Mouse (Mus musculus) neural tube, embryonic 10.5 days (tissue): ENCODE measurements around the gene Tm7sf3.
"Not testable (repeated sequence)": the region's sequence is repeated elsewhere in the genome, so short reads cannot be mapped to it uniquely, and the experiment has no call there.

Source experiments
- DNase-seq: peaks from one replicate; pipeline ENCODE4 v3.0.0-alpha.2; 2017; ENCODE audit warnings: low spot score; ENCODE audit errors: extremely low spot score

The Tm7sf3 gene

DNA sequence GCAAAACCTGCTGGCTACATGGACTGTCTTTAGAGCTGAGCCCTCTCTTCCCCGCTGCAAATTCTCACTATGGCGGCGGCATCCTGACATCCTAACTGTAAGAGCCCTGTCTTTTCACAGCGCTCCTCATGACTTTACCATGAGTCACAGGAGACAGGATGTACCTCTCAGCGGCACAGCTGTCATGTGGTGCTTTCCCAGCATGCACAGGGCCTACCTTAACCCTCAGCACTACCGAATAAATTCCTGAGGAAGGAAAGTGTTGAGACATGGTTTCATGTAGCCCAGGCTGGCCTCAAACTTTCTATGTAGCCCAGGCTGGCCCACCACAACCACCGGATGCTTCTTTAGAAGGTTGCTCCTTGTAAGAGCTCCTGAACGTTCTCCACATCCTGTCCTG, 26.7 kb downstream of the Tm7sf3 start:
- no peak for DNase-seq

DNA sequence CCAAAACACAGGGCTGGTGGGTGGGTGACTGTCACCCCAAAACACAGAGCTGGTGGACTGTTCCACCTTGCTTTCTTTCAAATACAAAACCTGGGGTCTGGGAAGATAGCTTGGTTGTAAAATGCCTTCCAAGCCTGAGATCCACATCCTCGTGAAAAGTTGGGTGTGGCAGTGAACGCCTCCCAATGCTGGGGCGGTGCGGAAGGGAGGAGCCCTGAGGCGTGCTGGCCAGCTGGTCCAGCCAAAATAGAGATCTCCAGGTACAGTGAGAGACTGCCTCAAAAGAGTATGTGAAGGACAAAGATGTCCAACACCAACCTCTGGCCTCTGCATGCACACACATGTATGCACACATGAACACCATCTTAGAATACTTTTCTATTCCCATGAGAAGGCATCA, 28.1 kb downstream of the Tm7sf3 start:
- no peak for DNase-seq

DNA sequence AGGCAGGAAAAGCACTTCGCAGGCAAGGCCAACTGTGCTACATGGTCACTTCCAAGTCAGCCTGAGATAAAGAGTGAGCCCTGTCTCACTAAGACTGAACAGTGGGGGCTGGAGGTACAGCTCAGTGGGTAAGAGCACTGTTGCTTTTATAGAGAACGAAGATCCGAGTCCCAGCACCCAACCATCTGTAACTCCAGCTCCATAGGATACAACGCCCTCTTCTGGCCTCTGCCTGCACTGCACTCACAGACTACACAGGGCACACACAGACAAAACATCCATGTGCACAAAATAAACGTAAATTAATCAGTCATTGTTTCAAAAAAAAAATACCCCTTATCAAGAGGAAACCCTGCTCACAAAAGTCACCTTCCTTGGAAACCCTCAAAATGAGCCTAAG, 28.7 kb downstream of the Tm7sf3 start:
- DNase-seq = no peak

DNA sequence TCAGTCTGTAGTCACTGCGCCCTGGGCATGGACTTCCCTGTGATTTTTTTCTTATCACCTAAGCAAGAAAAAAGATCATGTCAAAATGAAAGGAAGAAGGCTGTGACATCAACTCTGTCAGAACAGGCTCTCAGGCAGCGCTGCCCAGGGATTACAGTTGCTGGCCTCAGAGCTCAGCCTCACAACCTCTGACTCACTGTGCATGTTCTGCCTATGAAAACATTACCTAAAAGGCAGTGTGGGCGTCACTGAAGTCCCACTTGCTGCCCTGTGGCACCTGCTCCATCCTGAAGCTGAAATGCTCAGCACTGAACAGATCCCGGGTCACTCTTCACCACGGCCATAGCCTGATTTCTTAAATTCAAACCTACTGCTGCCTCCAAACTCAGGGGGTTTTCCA, 29.9 kb downstream of the Tm7sf3 start:
- DNase-seq = no peak

DNA sequence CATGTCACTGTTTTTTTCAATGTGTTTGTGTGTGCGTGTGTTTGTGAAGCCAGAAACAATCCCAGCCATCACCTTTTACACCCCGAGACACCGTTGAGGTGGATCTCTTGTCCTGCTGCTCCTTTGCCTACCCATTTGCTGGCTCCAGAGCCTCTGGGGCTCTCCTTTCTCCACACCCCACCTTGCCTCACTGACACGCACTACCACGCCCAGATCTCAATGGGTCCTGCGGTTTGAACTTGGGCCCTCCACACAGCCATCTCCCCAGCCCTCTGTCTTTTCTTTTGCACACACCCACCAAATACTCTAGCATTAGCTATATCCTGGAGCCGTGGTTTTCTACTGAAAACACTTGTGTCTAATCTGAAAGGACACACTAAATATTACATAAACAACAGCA, 30.7 kb downstream of the Tm7sf3 start:
- DNase-seq = no peak

DNA sequence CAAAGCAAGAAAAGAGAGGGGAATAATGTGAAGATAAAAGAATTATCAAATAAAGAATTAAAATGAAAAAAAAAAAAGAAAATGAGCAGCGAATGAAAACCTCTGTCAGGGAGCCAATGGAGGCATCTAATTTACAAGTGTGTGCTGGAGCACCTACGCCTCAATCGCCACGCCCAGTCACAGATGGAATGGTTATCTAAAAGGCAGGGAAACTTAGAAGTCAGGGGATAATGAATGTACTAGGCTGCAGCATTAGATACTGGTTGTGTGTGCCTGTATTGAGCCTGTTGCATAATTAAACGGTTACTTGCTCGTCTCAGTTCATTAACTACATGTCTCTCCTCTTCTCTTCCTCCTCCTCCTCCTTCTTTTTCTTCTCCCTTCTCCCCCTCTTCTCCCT, 31.2 kb downstream of the Tm7sf3 start:
- no peak for DNase-seq

DNA sequence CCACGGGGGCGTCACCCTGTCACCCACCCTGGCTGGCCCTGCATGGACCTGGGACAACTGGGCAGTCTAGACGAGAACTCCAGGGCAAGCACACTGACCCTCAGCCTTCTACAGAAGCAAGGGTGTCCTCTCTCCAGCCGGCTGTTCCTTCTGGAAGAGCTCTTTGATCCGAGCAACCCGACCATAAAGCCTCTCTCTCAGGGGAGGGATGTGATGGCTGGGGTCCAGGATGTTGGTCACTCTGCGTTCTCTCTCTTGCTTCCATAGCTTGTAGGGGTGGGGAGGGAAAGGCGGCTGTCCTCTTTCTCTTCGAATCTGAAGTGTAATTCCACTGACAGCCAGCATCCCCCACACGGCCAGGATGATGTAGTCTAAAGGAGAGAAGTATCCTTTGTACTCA, 39.0 kb downstream of the Tm7sf3 start:
- DNase-seq = no peak

DNA sequence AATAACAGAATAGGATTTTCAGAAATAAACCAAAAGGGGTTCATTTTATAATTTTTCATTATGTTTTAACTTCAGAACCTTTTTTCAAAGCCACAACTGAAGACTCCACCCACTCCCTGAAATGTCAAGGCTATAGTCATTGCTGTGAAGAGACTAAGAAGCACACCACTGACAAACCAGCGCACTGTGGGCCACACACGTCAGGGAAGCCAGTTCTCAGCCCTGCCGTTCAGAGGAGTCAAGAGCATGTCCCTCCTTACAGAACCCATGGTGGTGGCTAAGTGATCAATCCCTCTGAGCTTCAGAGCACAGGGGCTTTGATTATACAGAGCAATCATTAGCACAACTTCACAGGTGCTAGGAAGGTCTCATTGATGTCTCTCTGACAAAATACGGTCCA, 40.0 kb downstream of the Tm7sf3 start:
- DNase-seq = no peak

DNA sequence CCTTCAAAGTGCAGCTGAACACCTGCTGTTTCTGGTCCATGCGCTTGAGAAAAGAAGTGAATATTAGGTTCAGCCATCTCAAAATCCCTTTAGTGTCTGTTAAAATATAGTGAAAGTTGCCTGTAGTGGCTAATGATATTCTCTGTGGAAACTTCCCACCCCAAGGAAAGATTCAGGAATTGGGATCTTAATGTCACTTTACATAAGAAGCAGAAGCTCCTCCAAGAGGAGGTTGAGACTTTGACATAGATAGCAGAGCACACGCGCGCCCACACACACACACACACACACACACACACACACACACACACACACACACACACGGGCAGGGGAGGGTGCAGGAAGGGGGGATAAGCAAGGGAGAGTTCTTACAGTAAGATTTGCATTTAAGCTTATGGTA, 57.5 kb downstream of the Tm7sf3 start:
- no peak for DNase-seq

DNA sequence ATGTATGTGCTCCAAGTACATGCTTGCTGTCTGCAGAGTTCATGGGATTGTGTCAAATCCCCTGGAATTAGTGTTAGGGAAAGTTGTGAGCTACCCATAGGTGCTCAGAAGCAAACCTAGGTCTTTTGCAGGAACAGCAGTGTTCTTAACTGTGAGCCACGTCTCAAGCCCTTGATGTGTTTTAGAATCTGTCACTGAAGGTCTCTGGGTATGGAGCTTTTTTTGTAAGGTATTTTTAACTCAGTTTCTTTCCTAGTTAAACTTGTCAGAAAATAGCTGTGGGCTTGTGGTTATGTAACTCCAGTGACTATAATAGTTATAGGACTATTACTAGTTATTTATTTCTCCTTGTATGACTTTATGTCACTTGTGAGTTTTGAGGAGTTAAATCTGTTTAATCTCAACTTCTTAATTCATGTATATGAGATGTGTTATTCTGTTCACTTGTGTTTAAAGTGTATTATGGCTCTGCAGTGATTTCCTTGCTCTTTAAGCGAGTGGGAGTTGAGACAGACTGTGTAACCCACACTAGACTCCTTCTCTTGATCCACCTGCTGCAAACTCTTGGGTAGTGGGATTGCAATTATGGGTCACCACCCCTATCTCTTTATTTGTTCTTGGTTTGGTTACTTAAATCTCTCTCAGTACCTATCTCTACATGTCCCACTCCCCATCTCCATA, 59.1 kb downstream of the Tm7sf3 start:
- no peak for DNase-seq

DNA sequence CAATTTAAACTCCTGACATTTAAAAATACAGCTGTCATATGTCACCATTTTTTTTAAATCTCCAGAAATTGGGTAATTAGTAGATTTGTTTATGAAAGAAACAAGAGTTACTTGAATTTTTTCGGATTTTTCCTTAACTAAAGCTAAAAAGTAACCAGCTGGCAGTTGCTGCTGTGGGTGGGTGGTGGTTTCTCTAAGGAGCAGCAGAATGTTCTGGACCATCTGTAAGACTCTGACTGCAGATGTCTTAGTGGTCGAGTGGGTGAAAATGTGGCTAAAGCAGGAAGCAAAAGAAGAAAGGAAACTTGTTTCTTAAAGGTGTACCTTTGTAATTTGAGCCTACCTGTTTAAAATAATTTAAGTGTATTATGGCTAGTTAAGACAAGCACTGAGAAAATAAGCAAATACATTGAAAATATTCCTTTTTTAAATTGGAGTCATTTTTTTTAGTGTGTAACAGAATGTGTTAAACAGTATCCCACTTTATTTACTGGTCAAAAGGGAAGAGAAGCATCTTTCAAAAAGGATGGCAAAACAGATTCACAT, 62.2 kb downstream of the Tm7sf3 start:
- no peak for DNase-seq

DNA sequence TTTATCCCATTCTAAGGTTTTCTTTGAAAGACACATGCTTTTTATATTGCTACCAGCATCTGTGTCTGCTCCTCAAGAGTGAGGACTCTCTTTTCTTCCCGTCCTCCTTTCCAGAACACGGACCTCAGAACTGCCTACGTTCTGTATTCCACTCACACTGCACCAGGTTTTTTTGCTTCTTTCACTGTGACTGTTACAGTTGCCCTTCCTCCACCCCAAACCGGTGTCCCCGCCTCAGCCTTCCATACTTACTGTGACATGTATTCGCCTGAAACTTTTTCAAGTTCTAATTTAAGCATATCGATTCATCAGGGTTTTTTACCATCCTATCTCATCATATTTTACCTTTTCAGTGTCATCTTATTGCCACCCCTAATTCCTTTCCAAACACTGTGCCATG, 64.0 kb downstream of the Tm7sf3 start:
- DNase-seq = no peak

DNA sequence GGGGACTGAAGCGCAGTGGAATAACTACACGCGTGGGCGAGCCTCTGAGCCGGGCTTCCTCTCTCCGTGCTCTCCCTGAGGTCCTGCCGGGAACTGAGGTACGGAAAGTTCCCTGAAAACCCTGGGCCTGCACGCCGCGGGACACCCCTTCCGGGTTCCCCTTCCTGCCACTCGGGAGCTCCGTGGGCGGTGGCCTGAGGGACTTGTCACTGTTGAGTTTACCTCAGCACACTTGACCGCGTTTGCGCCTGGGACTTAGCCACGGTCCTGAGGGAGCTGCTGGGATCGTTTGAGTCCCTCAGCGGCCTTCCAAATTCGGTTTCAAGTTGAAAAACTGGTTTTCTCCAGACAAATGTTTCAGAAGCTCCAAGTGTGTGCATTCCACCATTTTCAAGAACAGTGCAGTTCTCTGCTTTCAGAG, 64.5 kb downstream of the Tm7sf3 start:
- no peak for DNase-seq

DNA sequence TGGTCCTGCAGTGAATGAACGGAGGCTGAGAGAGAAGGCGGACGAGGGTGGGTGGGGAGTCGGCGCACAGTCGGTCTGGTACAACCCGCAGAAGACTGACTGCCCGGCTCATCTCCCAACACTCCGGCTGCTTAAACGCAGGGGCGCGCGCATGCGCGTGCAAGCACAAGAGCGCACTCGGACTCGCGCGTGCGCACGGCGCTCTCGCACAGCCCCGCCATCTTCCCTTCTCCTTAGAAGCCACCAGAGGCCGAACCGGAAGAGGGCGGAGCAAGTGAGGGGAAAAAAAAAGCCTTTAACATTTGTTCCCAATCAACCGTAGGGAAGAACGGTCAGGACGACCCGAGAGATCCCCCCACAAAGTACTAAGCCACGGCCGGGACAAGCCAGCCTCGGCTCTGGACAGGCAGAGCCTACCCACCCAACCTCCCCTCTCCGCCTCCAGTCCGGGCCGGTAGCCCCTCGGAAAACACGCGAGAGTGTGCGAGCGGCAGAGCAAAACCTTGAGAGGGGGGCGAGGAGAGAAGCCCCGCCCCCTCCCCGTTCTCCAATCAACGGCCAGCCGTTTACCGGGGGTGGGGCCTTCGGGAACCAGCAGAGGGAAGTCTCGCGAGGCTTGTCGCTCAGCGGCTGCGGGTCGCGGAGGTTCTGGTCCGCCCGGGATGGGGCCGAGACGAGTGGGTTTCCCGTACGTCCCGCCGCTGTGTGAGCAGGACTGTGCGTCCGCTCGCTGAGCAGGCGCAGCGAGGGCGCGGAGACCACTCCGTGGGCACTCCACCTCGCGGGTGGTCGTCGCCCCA, 65.1 kb downstream of the Tm7sf3 start, which contains the start of gene Ints13:
TSS of gene Ints13 (minus strand) at position 526 of the 800 bp plus-strand sequence.
- peak; percentile 96 for DNase-seq

DNA sequence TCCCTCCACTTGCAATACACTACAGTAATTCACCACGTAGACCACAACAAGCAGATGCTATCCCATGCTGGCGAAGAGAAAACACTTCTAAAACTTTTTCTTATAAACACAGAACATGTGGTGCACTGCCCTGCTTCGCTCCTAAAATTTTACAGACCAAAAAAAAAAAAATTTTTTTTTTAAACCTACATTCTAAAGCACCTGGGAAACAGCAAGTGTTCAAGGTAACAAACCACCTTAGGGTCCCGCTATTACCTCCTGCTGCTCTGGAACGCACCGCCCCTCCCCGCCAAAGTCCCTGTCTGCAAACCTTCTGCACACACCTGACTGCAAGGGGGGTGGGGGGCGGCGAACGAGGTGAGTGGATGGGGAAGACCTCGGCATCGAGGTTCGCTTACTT, 65.7 kb downstream of the Tm7sf3 start, which contains the start of gene Fgfr1op2:
TSS of gene Fgfr1op2 (plus strand) at position 301 of the 400 bp plus-strand sequence.
- DNase-seq = no peak

DNA sequence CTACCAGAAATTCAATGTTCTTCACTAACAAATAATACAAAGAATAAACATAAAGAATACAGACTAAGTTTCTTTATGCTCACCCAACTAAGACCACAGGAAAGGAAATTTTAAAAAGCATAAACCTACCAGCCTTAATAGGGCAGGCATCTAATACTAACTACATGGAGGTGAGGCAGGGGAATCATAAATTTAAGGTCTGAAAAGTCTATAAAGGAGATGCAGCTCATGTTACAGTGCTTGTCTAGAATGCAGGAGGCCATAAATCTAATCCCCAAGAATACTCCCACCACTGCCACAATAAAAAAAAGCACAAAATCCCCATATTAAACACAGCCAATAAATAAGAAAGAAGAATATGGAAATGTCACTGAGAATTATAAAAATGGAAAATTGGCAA, 70.6 kb downstream of the Tm7sf3 start:
- no peak for DNase-seq

DNA sequence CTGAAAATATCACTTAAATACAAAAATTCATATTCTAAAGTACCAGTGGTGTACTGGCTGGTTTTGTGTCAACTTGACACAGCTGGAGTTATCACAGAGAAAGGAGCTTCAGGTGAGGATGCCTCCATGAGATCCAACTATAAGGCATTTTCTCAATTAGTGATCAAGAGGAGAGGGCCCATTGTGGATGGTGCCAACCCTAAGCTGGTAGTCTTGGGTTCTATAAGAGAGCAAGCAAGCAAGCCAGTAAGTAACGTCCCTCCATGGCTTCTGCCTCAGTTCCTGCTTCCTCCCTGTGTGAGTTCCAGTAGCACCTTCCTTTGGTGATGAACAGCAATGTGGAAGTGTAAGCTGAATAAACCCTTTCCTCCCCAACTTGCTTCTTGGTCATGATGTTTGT, 80.2 kb downstream of the Tm7sf3 start:
- DNase-seq = not testable (repeated sequence)
